Mouse (Mus musculus) cerebellum, adult 2 months (tissue): Measurements from ENCODE around the gene Rapgefl1. TPM values are rescaled to one million over a fixed set of nuclear protein-coding genes. Genes with fewer than 3 reads are reported as not detected.

Experiments used
- DNase-seq, 2 experiments: peaks; one replicate each; pipeline ENCODE4 v3.0.0; 2021
- H3K27ac ChIP-seq: fragments of 200-500 bp; 2 replicates; pipeline ENCODE4 v1.5.1; 2012; ENCODE audit warnings: low read length, control low read depth, inconsistent platforms; ENCODE audit not compliant: insufficient read depth
- H3K27me3 ChIP-seq: fragments of 200-500 bp; 2 replicates; pipeline ENCODE4 v1.6.1; 2012; ENCODE audit warnings: inconsistent platforms, mild to moderate bottlenecking, low read length, moderate library complexity; ENCODE audit not compliant: control insufficient read depth, insufficient read depth
- H3K4me1 ChIP-seq: fragments of 200-500 bp; 2 replicates; pipeline ENCODE4 v1.6.1; 2011; ENCODE audit warnings: low read length; ENCODE audit not compliant: control insufficient read depth, insufficient read depth
- H3K4me3 ChIP-seq: fragments of 200-500 bp; replicated peaks from 2 replicates; pipeline ENCODE3; 2011; ENCODE audit warnings: mild to moderate bottlenecking, low read depth, low read length, control low read depth; ENCODE audit not compliant: insufficient read depth
- CTCF ChIP-seq: fragments of 200-500 bp; IDR thresholded peaks from 2 replicates; pipeline ENCODE4 v1.5.1; 2011; ENCODE audit warnings: low read depth, mild to moderate bottlenecking, control low read depth, low read length, moderate library complexity, borderline replicate concordance; ENCODE audit not compliant: insufficient read depth
- POLR2A ChIP-seq: fragments of 200-500 bp; IDR thresholded peaks from 2 replicates; pipeline ENCODE4 v1.6.1; 2011; ENCODE audit warnings: low read length, control low read depth, borderline replicate concordance; ENCODE audit not compliant: insufficient read depth
- WGBS: fragments of 180-500 bp; shearing (Covaris S2); methylation state at CpG from one replicate; pipeline ENCODE4 v1.1.7; 2018; 5-methylcytosine and 5-hydroxymethylcytosine counted together
- polyA plus RNA-seq: library from polyadenylated mRNA; depleted of rRNA; stranded (reverse); fragments of >200 nt; gene quantifications from 2 replicates; pipeline ENCODE4 v1.2.3, GENCODE M21; 2012

Rapgefl1 gene
- polyA plus RNA-seq, 1 experiment, result 56.8 TPM

- no peak overlapping the region for H3K27ac ChIP-seq
- H3K4me1 ChIP-seq, result peaks cover 7% of the 10 kb centered on the region; the same call in 1 of the 2 replicates
- WGBS, result 82% methylated on average over 2 of the region's 2 CpGs
- H3K27me3 ChIP-seq, result no peaks in the 10 kb centered on the region
- DNase-seq, result no peak
- no peak overlapping the region for H3K4me3 ChIP-seq
- TF ChIP-seq POLR2A, result no peak
- TF ChIP-seq CTCF, result no peak
Observed at GRCm38 (mm10) chr11:98827877-98828276, 8.7 kb upstream of the Rapgefl1 start.

DNA sequence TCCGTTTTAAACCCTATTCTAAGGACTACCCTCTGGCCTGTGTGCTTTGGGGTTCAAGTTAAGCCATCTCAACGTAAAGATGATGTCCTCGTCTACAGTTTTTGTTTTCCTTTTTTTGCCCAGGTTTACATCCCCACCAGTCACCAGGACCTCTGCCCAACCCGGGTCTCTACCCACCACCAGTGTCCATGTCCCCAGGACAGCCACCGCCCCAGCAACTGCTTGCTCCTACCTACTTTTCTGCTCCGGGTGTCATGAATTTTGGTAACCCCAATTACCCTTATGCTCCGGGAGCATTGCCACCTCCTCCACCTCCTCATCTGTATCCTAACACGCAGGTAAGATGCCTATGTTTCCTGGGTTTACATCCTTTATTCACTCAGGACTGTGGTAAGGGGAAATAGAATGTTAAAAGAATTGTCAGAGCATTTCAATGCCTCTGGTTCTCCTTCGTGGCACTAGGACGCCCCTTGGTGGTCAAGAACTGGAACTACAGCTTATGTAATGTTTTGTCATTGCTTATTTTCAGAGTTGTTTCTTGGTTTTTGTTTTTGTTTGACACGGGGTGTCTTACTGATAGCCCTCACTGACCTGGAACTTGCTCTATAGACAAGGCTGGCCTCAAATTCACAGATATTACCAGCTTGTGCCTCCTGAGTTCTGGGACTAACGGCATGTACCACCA, 7.4 kb upstream of the Rapgefl1 start:
- Histone ChIP-seq H3K27me3 (no peaks in the 10 kb centered on the region), H3K4me3 (no peak overlapping the region), H3K4me1 (peaks cover 7% of the 10 kb centered on the region; the same call in 1 of the 2 replicates), H3K27ac (peak overlapping the region; percentile 53)
- DNase-seq, result peak; percentile 50 to 58
- TF ChIP-seq CTCF (peak; percentile 83), POLR2A (no peak)
- 60% methylated on average over 12 of the region's 12 CpGs for WGBS

DNA sequence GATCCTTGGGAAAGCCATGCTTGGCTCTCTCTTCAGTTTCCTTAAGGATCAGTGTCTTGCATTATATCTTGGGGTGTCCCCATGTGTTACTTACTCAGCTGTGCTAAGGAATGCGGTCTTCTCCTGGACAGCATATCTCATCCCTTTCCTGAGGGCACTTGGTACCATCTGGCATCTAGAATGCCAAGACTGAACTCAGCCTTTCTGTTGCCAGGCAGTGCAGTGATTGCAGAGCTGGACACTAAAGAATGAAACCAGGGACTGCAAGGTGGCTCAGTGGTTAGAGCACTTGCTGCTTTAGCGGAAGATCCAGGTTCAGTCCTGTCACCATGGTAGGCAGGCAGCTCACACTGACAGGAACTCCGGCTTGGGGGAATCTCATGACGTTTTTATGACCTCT, 6.7 kb upstream of the Rapgefl1 start:
- H3K4me1 ChIP-seq, result peaks cover 7% of the 10 kb centered on the region; the same call in 1 of the 2 replicates
- DNase-seq, result peak; percentile 42 to 63
- TF ChIP-seq CTCF (no peak), POLR2A (no peak)
- peak overlapping the region; percentile 53 for H3K27ac ChIP-seq
- no peaks in the 10 kb centered on the region for H3K27me3 ChIP-seq
- no peak overlapping the region for H3K4me3 ChIP-seq
- WGBS, result 59% methylated on average over 4 of the region's 4 CpGs

GRCm38 (mm10) chr11:98835296-98835695, 1.3 kb upstream of the Rapgefl1 start:
- TF ChIP-seq POLR2A (no peak), CTCF (no peak)
- no peak overlapping the region for H3K27ac ChIP-seq
- no peaks in the 10 kb centered on the region for H3K27me3 ChIP-seq
- peaks cover 12% of the 10 kb centered on the region for H3K4me1 ChIP-seq
- 41% methylated on average over 5 of the region's 5 CpGs for WGBS
- H3K4me3 ChIP-seq, result no peak overlapping the region
- DNase-seq, result no peak

DNA sequence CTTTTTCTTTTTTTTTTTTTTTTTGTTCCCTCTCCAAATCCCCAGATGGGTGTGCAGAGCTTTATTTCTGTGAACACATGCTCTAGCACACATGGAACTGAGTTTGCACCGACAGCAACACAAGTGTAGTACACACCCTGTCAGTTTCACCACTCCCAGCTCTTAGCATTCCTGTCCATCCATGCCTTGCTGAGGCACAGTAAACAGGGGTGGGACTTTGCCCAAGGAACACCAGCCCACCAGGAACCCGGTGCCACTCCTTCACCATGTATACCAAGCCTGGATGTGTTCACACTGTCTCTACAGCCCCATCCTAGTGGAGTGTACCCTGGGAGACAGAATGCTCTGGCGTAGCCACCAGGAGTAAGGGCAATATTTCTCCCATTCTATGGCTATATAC, 860 bp upstream of the Rapgefl1 start:
- H3K4me1 ChIP-seq, result peaks cover 12% of the 10 kb centered on the region
- no peak overlapping the region for H3K27ac ChIP-seq
- no peak for DNase-seq
- WGBS, result 51% methylated on average over 3 of the region's 3 CpGs
- H3K27me3 ChIP-seq, result no peaks in the 10 kb centered on the region
- no peak for TF ChIP-seq POLR2A
- no peak for TF ChIP-seq CTCF
- H3K4me3 ChIP-seq, result no peak overlapping the region

- 32% methylated on average over 7 of the region's 7 CpGs for WGBS
- Histone ChIP-seq H3K27me3 (no peaks in the 10 kb centered on the region), H3K27ac (no peak overlapping the region), H3K4me1 (peaks cover 12% of the 10 kb centered on the region), H3K4me3 (peak overlapping the region; percentile 42)
- no peak for DNase-seq
- TF ChIP-seq CTCF, result no peak
- no peak for TF ChIP-seq POLR2A
Observed at GRCm38 (mm10) chr11:98836128-98836527, 457 bp upstream of the Rapgefl1 start.

- Histone ChIP-seq H3K27ac (peak overlapping the region; percentile 55; the same call in 1 of the 2 replicates), H3K4me1 (peaks cover 12% of the 10 kb centered on the region), H3K27me3 (no peaks in the 10 kb centered on the region), H3K4me3 (peak overlapping the region; percentile 91)
- peak; percentile 36 to 55 for DNase-seq
- WGBS, result under 1% methylated on average over 29 of the region's 29 CpGs
- no peak for TF ChIP-seq POLR2A
- no peak for TF ChIP-seq CTCF
Observed at GRCm38 (mm10) chr11:98837231-98837704, 683 bp downstream of the Rapgefl1 start.

GRCm38 (mm10) chr11:98837917-98838316, 1.3 kb downstream of the Rapgefl1 start:
- Histone ChIP-seq H3K4me3 (peak overlapping the region; percentile 91), H3K4me1 (peaks cover 12% of the 10 kb centered on the region), H3K27me3 (no peaks in the 10 kb centered on the region), H3K27ac (no peak overlapping the region)
- TF ChIP-seq CTCF (no peak), POLR2A (no peak)
- peak; percentile 36 to 48 for DNase-seq
- 31% methylated on average over 11 of the region's 11 CpGs for WGBS
